Mouse (Mus musculus): Measurements from ENCODE around the gene Dctpp1. TPM values are rescaled to one million over a fixed set of nuclear protein-coding genes. Genes with fewer than 3 reads are reported as not detected.

Gene Dctpp1
- polyA plus RNA-seq (2015; fragmentation: Nextera tagmentation; extraction: Ambion mirVana), result 114 and 118 TPM in 2 replicates

GRCm38 (mm10) chr7:127260309-127261111, at the start of gene Dctpp1:
TSS of gene Dctpp1 (minus strand) at chr7:127260709.
- H3K9ac ChIP-seq, result peak within 1 kb of the TSS; percentile 68
- no peaks in the 10 kb centered on the region for H3K9me3 ChIP-seq
- H3K27ac ChIP-seq, result peak within 1 kb of the TSS; percentile 48
- H3K36me3 ChIP-seq (replicated peaks), result no peaks in the 10 kb centered on the region
- H3K27me3 ChIP-seq (replicated peaks), result no peaks in the 10 kb centered on the region
- whole genome bisulfite sequencing, result under 1% methylated on average over 50 of the region's 50 CpGs
- peak within 1 kb of the TSS; percentile 74 for H3K4me2 ChIP-seq
- peaks cover 18% of the 10 kb centered on the region for H3K4me1 ChIP-seq
- ATAC-seq (replicated peaks), result peak; percentile 98
- peak within 1 kb of the TSS; percentile 71 for H3K4me3 ChIP-seq

GRCm38 (mm10) chr7:127309951-127310350, 49.4 kb upstream of the Dctpp1 start:
- ATAC-seq (replicated peaks), result no peak
- Histone ChIP-seq H3K4me3 (no peak overlapping the region), H3K27ac (no peak overlapping the region), H3K4me1 (no peaks in the 10 kb centered on the region), H3K9ac (no peak overlapping the region), H3K9me3 (no peaks in the 10 kb centered on the region), H3K27me3 (replicated peaks) (no peaks in the 10 kb centered on the region), H3K36me3 (replicated peaks) (no peaks in the 10 kb centered on the region), H3K4me2 (no peak overlapping the region)
- 76% methylated on average over 12 of the region's 12 CpGs for WGBS

GRCm38 (mm10) chr7:127308887-127309286, 48.4 kb upstream of the Dctpp1 start:
- WGBS, result 60% methylated on average over 4 of the region's 4 CpGs
- no peak overlapping the region for H3K4me2 ChIP-seq
- no peaks in the 10 kb centered on the region for H3K27me3 ChIP-seq (replicated peaks)
- H3K4me3 ChIP-seq, result no peak overlapping the region
- no peak overlapping the region for H3K27ac ChIP-seq
- H3K4me1 ChIP-seq, result no peaks in the 10 kb centered on the region
- no peak overlapping the region for H3K9ac ChIP-seq
- no peaks in the 10 kb centered on the region for H3K36me3 ChIP-seq (replicated peaks)
- ATAC-seq (replicated peaks), result no peak
- H3K9me3 ChIP-seq, result no peaks in the 10 kb centered on the region

GRCm38 (mm10) chr7:127308431-127308830, 47.9 kb upstream of the Dctpp1 start:
- no peak overlapping the region for H3K27ac ChIP-seq
- H3K36me3 ChIP-seq (replicated peaks), result no peaks in the 10 kb centered on the region
- H3K4me1 ChIP-seq, result no peaks in the 10 kb centered on the region
- H3K27me3 ChIP-seq (replicated peaks), result no peaks in the 10 kb centered on the region
- no peak overlapping the region for H3K9ac ChIP-seq
- H3K4me3 ChIP-seq, result no peak overlapping the region
- H3K4me2 ChIP-seq, result no peak overlapping the region
- no peaks in the 10 kb centered on the region for H3K9me3 ChIP-seq
- 77% methylated on average over 2 of the region's 2 CpGs for WGBS
- no peak for ATAC-seq (replicated peaks)

- no peaks in the 10 kb centered on the region for H3K9me3 ChIP-seq
- H3K4me1 ChIP-seq, result no peaks in the 10 kb centered on the region
- WGBS, result 88% methylated on average over 5 of the region's 5 CpGs
- no peak overlapping the region for H3K4me3 ChIP-seq
- no peak overlapping the region for H3K9ac ChIP-seq
- H3K4me2 ChIP-seq, result no peak overlapping the region
- no peaks in the 10 kb centered on the region for H3K27me3 ChIP-seq (replicated peaks)
- no peaks in the 10 kb centered on the region for H3K36me3 ChIP-seq (replicated peaks)
- ATAC-seq (replicated peaks), result no peak
- no peak overlapping the region for H3K27ac ChIP-seq
These were observed 37.2 kb upstream of the Dctpp1 start for GRCm38 (mm10) chr7:127297586-127298193.

- H3K36me3 ChIP-seq (replicated peaks), result no peaks in the 10 kb centered on the region
- no peaks in the 10 kb centered on the region for H3K4me1 ChIP-seq
- no peaks in the 10 kb centered on the region for H3K27me3 ChIP-seq (replicated peaks)
- H3K9ac ChIP-seq, result no peak overlapping the region
- no peak overlapping the region for H3K27ac ChIP-seq
- no peak for ATAC-seq (replicated peaks)
- 87% methylated on average over 5 of the region's 5 CpGs for WGBS
- no peak overlapping the region for H3K4me2 ChIP-seq
- H3K9me3 ChIP-seq, result no peaks in the 10 kb centered on the region
- H3K4me3 ChIP-seq, result no peak overlapping the region
These were observed 36.5 kb upstream of the Dctpp1 start for GRCm38 (mm10) chr7:127296786-127297555.

GRCm38 (mm10) chr7:127296098-127296497, 35.6 kb upstream of the Dctpp1 start, which contains the start of gene Itgal:
TSS of gene Itgal (plus strand) at chr7:127296260.
- ATAC-seq (replicated peaks), result no peak
- H3K27me3 ChIP-seq (replicated peaks), result no peaks in the 10 kb centered on the region
- no peak within 1 kb of the TSS for H3K4me2 ChIP-seq
- no peaks in the 10 kb centered on the region for H3K9me3 ChIP-seq
- H3K9ac ChIP-seq, result no peak within 1 kb of the TSS
- WGBS, result 86% methylated on average over 11 of the region's 11 CpGs
- H3K4me1 ChIP-seq, result no peaks in the 10 kb centered on the region
- H3K27ac ChIP-seq, result no peak within 1 kb of the TSS
- no peak within 1 kb of the TSS for H3K4me3 ChIP-seq
- no peaks in the 10 kb centered on the region for H3K36me3 ChIP-seq (replicated peaks)

- H3K27me3 ChIP-seq (replicated peaks), result no peaks in the 10 kb centered on the region
- H3K4me1 ChIP-seq, result no peaks in the 10 kb centered on the region
- H3K4me2 ChIP-seq, result no peak overlapping the region
- no peak for ATAC-seq (replicated peaks)
- peaks cover 3% of the 10 kb centered on the region; the same call in 1 of the 2 replicates for H3K9me3 ChIP-seq
- no peak overlapping the region for H3K27ac ChIP-seq
- H3K9ac ChIP-seq, result no peak overlapping the region
- no peak overlapping the region for H3K4me3 ChIP-seq
- WGBS, result 55% methylated on average over 8 of the region's 8 CpGs
- H3K36me3 ChIP-seq (replicated peaks), result no peaks in the 10 kb centered on the region
These were observed 29.6 kb upstream of the Dctpp1 start for GRCm38 (mm10) chr7:127290142-127290541.

GRCm38 (mm10) chr7:127289306-127289705, 28.8 kb upstream of the Dctpp1 start:
- ATAC-seq (replicated peaks), result no peak
- H3K4me1 ChIP-seq, result no peaks in the 10 kb centered on the region
- H3K9ac ChIP-seq, result no peak overlapping the region
- no peak overlapping the region for H3K4me3 ChIP-seq
- 84% methylated on average over 2 of the region's 2 CpGs for WGBS
- peaks cover 3% of the 10 kb centered on the region; the same call in 1 of the 2 replicates for H3K9me3 ChIP-seq
- H3K27me3 ChIP-seq (replicated peaks), result no peaks in the 10 kb centered on the region
- no peak overlapping the region for H3K27ac ChIP-seq
- no peak overlapping the region for H3K4me2 ChIP-seq
- no peaks in the 10 kb centered on the region for H3K36me3 ChIP-seq (replicated peaks)

GRCm38 (mm10) chr7:127287940-127288339, 27.4 kb upstream of the Dctpp1 start:
- ATAC-seq (replicated peaks), result no peak
- Histone ChIP-seq H3K9ac (no peak overlapping the region), H3K9me3 (peaks cover 3% of the 10 kb centered on the region; the same call in 1 of the 2 replicates), H3K4me3 (no peak overlapping the region), H3K36me3 (replicated peaks) (no peaks in the 10 kb centered on the region), H3K4me2 (no peak overlapping the region), H3K27ac (no peak overlapping the region), H3K4me1 (no peaks in the 10 kb centered on the region), H3K27me3 (replicated peaks) (no peaks in the 10 kb centered on the region)
- WGBS, result 76% methylated on average over 1 of the region's 1 CpGs

- Histone ChIP-seq H3K4me2 (no peak overlapping the region), H3K4me1 (no peaks in the 10 kb centered on the region), H3K9ac (no peak overlapping the region), H3K27ac (no peak overlapping the region), H3K4me3 (no peak overlapping the region), H3K27me3 (replicated peaks) (no peaks in the 10 kb centered on the region), H3K9me3 (peaks cover 3% of the 10 kb centered on the region; the same call in 1 of the 2 replicates), H3K36me3 (replicated peaks) (no peaks in the 10 kb centered on the region)
- 90% methylated on average over 6 of the region's 10 CpGs for WGBS
- ATAC-seq (replicated peaks), result no peak
These were observed 24.6 kb upstream of the Dctpp1 start for GRCm38 (mm10) chr7:127285154-127285553.

- ATAC-seq (replicated peaks), result no peak
- H3K4me1 ChIP-seq, result no peaks in the 10 kb centered on the region
- H3K4me3 ChIP-seq, result no peak overlapping the region
- H3K9ac ChIP-seq, result no peak overlapping the region
- no peaks in the 10 kb centered on the region for H3K27me3 ChIP-seq (replicated peaks)
- H3K36me3 ChIP-seq (replicated peaks), result no peaks in the 10 kb centered on the region
- 80% methylated on average over 2 of the region's 2 CpGs for WGBS
- H3K9me3 ChIP-seq, result no peaks in the 10 kb centered on the region
- H3K27ac ChIP-seq, result no peak overlapping the region
- H3K4me2 ChIP-seq, result no peak overlapping the region
These were observed 21.7 kb upstream of the Dctpp1 start for GRCm38 (mm10) chr7:127282190-127282589.

Data from midbrain, embryonic 15.5 days (tissue).